Mouse (Mus musculus) thymus, postnatal 36 days (tissue): ENCODE measurements around the gene Cldn16.
"Not testable (repeated sequence)": the region's sequence is repeated elsewhere in the genome, so short reads cannot be mapped to it uniquely, and the experiment has no call there.

Source experiments
- DNase-seq, 2 experiments: peaks; one replicate each; pipeline ENCODE4 v3.0.0; 2022; ENCODE audit warnings: mixed read lengths in 2 of 2

Cldn16 gene

GRCm38 (mm10) chr16:26462835-26463234 lies at the start of gene Cldn16:
Gene Cldn16 (plus strand): TSS chr16:26463135.
- DNase-seq, result no peak

- no peak for DNase-seq
Measured at GRCm38 (mm10) chr16:26418616-26419015, 44.3 kb upstream of the Cldn16 start.

DNA sequence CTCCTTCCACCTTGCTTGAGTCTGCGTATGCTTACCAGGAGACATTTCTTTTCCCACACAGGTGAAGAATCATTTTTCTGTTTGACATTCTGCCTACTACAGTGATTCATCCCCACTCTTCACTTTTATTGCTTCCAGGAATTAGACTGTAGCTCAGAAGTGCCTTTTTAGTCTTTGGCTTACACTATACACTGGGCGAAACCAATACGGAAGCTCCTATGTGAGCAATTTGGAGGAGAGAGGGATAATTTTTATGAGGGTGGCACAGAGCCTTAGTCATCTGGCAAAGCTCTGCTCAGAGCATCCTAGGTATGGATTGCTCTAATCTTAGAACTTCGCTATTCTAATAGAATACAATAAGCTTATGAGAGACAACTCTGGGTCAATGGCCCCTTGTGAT lies 40.9 kb upstream of the Cldn16 start:
- DNase-seq, result no peak

GRCm38 (mm10) chr16:26430246-26430645 lies 32.7 kb upstream of the Cldn16 start:
- no peak for DNase-seq

DNA sequence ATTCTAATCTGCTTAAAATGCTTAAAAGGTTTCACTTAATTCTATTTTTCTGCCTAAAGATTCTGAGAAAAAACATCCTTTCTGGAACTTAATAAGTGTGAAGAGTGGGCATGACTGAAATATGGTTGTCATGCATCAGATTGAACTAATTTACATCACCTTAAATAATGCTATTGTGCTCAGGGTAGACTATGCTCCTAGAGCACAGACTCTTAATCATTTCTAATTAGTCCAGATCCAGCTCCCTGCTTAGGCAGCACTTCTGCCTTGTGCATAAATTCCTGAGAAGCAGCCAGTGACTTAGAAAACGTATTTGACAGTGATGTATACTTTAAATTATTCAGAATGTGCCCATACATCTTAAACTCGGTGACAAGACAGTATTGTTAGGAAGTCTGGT lies 29.4 kb upstream of the Cldn16 start:
- DNase-seq, result no peak

GRCm38 (mm10) chr16:26440031-26440430 lies 22.9 kb upstream of the Cldn16 start:
- no peak for DNase-seq

DNA sequence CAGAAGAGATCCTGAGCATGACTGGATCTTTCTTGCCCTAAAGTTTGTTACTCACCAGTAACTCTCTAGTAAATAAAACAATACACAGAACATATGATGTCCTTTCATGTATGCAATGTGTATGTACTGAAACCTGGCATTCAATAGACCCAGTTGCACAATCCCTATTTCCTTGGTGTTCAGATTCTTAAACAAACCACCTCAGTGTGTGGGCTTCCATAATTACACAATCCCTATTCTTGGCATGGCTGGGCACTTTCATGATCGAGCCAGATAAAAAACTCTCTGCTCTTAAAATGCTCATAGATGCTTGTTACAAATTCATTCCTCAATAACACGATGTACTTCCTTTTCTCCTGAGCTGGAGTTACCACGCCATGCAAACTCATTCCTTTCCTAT lies 21.8 kb upstream of the Cldn16 start:
- DNase-seq, result no peak

DNA sequence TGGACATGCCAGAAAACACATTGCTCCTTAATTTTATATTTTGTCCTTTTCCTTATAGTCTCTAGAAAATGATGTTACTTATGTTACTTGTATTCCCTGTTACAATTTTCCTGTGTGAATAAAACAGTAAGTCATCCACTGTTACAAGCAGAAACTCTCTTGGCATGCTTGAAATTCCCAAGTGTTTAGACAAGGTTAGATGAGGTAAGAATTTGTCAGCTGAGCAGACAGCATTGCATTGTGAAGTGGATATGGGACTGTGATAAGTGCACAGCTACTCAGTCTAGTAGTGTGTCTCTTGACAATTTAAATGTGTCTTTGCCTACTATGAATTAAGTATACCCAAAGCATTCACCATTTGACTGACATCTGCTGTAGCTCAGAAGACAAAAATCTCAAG lies 18.1 kb upstream of the Cldn16 start:
- no peak for DNase-seq

- no peak for DNase-seq
Measured at GRCm38 (mm10) chr16:26447594-26447993, 15.3 kb upstream of the Cldn16 start.

DNA sequence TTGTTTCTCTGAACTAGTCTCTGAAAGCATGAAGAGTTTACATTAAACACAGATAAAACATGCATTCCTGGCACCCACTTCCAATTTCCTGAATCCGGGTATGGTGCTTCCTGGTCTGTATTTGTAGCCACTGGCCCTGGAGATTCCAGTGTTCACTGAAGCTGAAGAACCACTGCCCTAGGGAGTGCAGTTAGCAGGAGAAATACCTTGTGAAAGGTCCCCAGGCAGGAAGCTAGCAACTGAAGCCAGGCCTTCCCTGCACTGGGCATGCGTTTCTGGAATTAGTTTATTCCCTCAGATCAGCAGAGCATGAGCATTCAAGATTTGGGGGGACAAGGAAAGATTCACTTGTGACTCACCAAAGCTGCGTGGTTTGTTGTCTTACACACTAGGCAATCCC lies 8.8 kb upstream of the Cldn16 start:
- DNase-seq, result no peak

DNA sequence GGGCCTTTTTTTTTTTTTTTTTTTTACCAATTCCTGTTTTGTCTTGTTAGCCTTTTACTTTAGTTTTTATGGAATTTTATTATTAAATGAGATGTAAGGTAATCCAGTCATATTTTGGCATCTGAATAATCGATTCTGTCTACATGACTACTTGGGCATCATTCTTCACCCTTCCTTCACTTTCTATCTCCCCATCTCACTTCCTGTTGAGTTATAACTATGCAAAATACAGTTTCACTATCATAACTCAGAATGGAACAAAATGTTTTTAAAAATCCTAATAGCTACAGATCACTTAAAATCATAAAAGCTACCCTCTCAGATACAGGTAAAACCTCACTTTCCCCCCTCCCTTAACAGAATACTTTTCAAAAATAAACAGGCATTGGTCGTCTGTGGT lies 6.8 kb upstream of the Cldn16 start:
- no peak for DNase-seq

DNA sequence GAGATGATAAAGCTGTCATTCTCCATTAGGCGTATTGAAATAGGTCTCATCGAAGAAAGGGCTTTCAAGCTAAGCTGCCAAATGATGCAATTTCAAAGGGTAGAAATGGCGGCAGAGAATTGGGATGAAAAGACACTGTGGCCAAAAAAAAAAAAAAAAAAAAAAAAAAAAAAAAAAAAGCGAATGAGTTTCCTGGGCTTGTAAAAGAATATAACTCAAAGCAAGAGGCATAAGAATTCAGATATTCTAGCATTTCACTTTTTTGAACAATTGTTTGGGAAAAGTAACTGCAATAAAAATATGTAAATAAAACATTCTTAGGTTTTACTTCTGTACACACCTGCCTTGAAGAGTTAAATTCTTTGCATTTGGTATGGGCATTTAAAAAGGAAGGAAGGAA lies 3.6 kb downstream of the Cldn16 start:
- no peak for DNase-seq

GRCm38 (mm10) chr16:26471254-26471653 lies 8.3 kb downstream of the Cldn16 start:
- DNase-seq, result no peak

- no peak for DNase-seq
Measured at GRCm38 (mm10) chr16:26495721-26496120, 32.8 kb downstream of the Cldn16 start.

- not testable (repeated sequence) for DNase-seq
Measured at GRCm38 (mm10) chr16:26499705-26500104, 36.8 kb downstream of the Cldn16 start.

DNA sequence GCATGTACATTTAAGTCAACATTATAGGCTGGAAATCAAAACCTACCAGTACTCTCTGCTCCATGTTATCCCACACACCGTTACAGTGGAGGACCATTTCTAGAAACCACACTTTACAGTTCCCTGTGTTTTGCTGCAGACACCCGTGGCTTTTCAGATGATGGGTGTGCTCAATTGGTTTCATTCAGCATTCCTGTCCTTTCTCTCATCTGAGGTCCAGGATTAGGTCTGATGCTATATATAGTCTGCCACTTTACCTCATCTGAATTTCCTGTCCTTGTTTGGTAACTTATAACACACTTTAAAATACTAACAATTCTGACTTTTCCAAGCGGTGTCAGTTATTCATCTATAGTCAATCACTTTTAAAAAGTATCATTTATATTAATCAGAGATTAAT lies 37.8 kb downstream of the Cldn16 start:
- DNase-seq, result no peak

- no peak for DNase-seq
Measured at GRCm38 (mm10) chr16:26504961-26505360, 42.0 kb downstream of the Cldn16 start.

GRCm38 (mm10) chr16:26519596-26519995 lies 56.7 kb downstream of the Cldn16 start:
- no peak for DNase-seq

DNA sequence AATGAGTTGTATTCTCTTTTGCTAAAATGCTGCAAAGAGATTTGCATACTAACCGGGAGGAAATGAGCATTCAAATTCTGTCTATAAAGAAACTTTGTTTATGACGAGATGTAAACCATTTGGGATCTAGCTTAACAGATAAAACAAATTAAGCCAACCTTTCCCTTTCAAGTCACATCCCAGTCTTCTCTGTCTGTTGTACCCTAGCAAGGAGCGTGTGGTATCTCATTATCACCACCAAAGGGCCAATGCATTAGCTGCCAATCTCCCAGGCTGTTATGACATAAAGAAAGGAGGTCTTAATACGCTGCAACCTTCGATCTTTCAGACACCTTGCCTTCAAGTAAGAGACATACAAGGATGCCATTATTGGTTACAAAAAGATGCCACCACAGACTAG lies 62.9 kb downstream of the Cldn16 start:
- no peak for DNase-seq

GRCm38 (mm10) chr16:26526669-26527068 lies 63.7 kb downstream of the Cldn16 start, which contains the start of gene Tmem207:
Gene Tmem207 (minus strand): TSS chr16:26526769.
- DNase-seq, result no peak

DNA sequence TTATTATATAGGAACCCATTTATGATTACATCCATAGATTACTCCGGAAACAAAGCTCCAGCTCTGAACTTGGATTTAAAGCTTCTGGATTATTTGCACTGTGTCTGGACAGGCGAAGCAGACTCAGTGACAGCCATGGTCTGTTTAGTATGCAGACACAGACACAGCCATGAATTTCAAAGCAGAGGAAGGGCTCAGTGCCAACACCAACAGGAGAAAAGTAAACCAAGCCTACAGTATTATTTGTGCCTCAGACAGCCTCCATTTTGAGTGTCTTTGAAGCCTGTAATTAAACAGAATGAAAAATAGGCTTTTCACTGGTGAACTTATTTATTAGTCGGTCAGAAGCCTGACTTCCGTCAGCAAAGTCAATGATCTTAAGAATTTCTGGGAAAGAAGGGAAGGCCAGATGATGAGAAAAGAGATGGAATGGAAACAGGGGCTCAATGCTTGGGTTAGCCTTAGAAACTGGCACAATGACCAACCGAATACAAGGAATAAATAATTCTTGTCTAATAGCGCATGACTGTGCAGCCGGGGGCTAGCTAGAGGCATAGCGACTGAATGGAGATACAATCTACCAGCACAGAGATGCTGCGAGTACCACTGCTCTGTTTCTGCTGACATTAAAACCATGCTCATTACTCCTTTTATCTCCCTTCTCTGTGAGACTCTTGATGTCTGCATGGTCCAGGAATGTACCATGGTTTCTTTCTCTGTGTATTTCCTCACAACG lies 65.2 kb downstream of the Cldn16 start:
- DNase-seq, result no peak

DNA sequence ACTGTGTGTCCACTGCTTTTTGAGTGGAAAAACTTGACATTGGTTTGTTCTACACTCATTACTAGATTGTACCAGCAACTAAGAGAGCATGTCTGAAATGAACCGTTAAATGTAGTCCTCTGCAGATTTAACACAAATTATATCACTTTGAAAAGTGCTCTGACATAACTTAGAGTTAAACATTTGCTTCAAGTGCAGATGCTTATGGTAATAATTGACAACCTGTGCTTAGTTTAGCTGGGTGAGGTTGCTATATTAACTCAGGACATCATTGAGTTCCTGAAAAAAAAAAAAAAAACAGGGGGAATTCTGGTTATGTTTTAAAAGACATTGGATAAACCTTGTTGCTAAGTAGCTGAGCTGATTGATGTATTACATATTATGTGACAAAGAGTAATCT lies 67.5 kb downstream of the Cldn16 start:
- DNase-seq, result no peak

DNA sequence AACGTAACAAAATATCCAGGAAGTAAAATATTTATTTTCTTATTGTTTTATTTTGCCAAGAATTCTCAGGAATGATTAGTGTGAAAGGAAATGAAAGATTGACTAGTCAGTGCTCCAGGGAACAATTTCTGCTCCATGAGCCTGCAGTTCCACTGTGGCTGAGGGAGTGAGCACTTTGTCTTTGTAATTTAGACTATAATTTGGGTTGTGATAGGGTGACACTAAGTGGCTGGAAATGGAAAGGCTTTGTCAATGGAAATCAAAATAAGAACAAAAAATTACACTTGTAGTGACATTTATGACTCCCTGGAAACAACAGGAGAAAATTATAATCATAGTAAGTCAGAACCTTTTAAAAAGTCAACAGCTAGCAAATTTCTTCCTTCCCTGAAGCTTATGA lies 69.4 kb downstream of the Cldn16 start:
- no peak for DNase-seq
